Mouse (Mus musculus): ENCODE measurements at regions not wholly inside any gene's neighbourhood (a gene's known extent, or its start where the extent isn't known, plus 50 kb on each side); places are given as distances from the start of the nearest gene placed in this dataset.

DNA sequence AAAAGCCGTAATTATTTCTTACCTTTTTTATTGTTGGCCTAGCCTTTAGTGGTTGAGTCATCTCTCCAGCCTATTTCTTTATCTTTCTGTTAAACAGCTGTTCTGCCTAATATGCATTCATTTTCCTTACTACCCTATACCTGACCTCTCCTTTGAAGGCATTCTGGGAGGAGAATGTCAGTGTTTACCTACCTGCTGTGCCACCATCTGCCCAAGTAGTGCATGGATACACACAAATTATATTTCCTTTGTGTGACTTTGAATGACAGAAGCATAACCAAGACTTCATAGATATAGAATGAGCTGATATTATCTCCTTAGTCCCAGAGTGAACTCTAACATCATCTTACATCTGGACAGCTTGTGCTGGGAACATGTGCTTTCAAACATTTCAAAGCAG lies 293.5 kb upstream of the Tom1l1 start:
- H3K36me3 ChIP-seq (ENCODE audit: control insufficient read depth, insufficient read depth, low read length): no peaks in the 10 kb centered on the region
- H3K4me2 ChIP-seq (ENCODE audit: low read depth, low read length): no peak overlapping the region
- no peaks in the 10 kb centered on the region for H3K4me1 ChIP-seq (ENCODE audit: control insufficient read depth, insufficient read depth, low read length)
- no peak overlapping the region for H3K27ac ChIP-seq (ENCODE audit: low read depth, low read length)
- H3K4me3 ChIP-seq (ENCODE audit: low read depth, low read length): no peak overlapping the region
- WGBS: 86% methylated on average over 1 of the region's 1 CpGs
- no peaks in the 10 kb centered on the region for H3K27me3 ChIP-seq (ENCODE audit: control insufficient read depth, insufficient read depth, low read length)
- ATAC-seq (ENCODE audit: low read depth): no peak
- no peak overlapping the region for H3K9ac ChIP-seq (replicated peaks; ENCODE audit: low read depth, low read length)
- H3K9me3 ChIP-seq (ENCODE audit: control insufficient read depth, low read length): no peaks in the 10 kb centered on the region

DNA sequence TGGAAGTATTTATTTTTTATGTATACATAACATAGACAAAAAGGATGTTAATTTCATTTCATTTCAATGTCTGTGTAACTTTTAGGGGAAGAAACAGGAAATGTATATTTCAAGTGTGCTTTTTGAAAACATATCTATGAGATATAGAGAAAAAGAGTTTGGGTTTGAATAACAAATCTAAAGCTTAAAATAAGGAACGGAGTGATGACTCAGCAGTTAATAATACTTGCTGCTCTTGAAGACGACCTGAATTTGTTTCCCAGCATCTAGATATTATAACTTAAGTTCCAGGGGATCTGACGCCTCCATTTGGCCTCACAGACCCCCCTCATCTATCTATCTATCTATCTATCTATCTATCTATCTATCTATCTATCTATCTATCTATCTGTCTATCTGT lies 290.1 kb upstream of the Tom1l1 start:
- Histone ChIP-seq H3K27me3 (ENCODE audit: control insufficient read depth, insufficient read depth, low read length) (no peaks in the 10 kb centered on the region), H3K4me1 (ENCODE audit: control insufficient read depth, insufficient read depth, low read length) (no peaks in the 10 kb centered on the region), H3K36me3 (ENCODE audit: control insufficient read depth, insufficient read depth, low read length) (no peaks in the 10 kb centered on the region), H3K4me2 (ENCODE audit: low read depth, low read length) (no peak overlapping the region), H3K9ac (replicated peaks; ENCODE audit: low read depth, low read length) (no peak overlapping the region), H3K27ac (ENCODE audit: low read depth, low read length) (no peak overlapping the region), H3K4me3 (ENCODE audit: low read depth, low read length) (no peak overlapping the region), H3K9me3 (ENCODE audit: control insufficient read depth, low read length) (no peaks in the 10 kb centered on the region)
- no peak for ATAC-seq (ENCODE audit: low read depth)
- WGBS: 73% methylated on average over 3 of the region's 3 CpGs

DNA sequence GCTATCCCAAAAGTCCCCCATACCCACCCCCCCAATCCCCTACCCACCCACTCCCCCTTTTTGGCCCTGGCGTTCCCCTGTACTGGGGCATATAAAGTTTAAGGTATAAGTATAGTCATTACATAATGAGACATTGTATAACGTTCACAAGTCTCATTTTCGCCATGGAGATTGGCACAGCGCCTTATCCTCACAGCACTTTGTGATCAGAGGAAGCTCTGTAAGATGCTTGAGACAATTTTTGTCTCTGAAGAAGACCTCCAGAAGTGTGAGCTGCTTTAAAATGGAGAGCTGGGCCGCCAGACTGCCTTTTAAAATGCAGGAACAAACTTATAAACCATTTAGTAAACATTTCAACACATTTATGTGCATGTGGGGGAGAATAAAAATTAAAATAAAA lies 252.9 kb upstream of the Tom1l1 start:
- no peak for ATAC-seq (ENCODE audit: low read depth)
- Histone ChIP-seq H3K4me1 (ENCODE audit: control insufficient read depth, insufficient read depth, low read length) (no peaks in the 10 kb centered on the region), H3K27me3 (ENCODE audit: control insufficient read depth, insufficient read depth, low read length) (no peaks in the 10 kb centered on the region), H3K27ac (ENCODE audit: low read depth, low read length) (no peak overlapping the region), H3K9ac (replicated peaks; ENCODE audit: low read depth, low read length) (no peak overlapping the region), H3K9me3 (ENCODE audit: control insufficient read depth, low read length) (no peaks in the 10 kb centered on the region), H3K4me3 (ENCODE audit: low read depth, low read length) (no peak overlapping the region), H3K4me2 (ENCODE audit: low read depth, low read length) (no peak overlapping the region), H3K36me3 (ENCODE audit: control insufficient read depth, insufficient read depth, low read length) (no peaks in the 10 kb centered on the region)
- 83% methylated on average over 5 of the region's 5 CpGs for WGBS

DNA sequence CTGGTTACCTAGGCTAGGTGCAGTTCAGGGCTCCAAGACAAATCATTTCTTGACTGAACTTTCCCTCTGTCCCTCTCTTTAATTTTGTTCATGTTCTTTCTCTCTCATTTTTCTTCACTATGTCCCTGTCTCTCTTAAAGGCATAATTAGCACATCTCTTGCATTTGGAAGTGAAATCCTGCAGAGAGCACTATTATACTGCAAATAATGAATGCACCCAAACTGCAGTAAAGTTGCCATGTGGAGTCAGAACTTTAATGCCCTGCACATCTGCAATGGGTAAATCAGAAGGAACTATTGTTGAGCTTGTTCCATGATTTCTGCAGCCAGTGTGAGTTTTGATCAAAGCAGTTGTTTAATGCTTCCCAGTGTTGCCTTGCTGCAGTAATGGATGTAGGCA lies 237.6 kb upstream of the Tom1l1 start:
- no peak overlapping the region for H3K9ac ChIP-seq (replicated peaks; ENCODE audit: low read depth, low read length)
- no peak overlapping the region for H3K27ac ChIP-seq (ENCODE audit: low read depth, low read length)
- H3K4me1 ChIP-seq (ENCODE audit: control insufficient read depth, insufficient read depth, low read length): no peaks in the 10 kb centered on the region
- H3K4me2 ChIP-seq (ENCODE audit: low read depth, low read length): no peak overlapping the region
- no peak overlapping the region for H3K4me3 ChIP-seq (ENCODE audit: low read depth, low read length)
- ATAC-seq (ENCODE audit: low read depth): no peak
- H3K9me3 ChIP-seq (ENCODE audit: control insufficient read depth, low read length): no peaks in the 10 kb centered on the region
- H3K27me3 ChIP-seq (ENCODE audit: control insufficient read depth, insufficient read depth, low read length): no peaks in the 10 kb centered on the region
- no peaks in the 10 kb centered on the region for H3K36me3 ChIP-seq (ENCODE audit: control insufficient read depth, insufficient read depth, low read length)

DNA sequence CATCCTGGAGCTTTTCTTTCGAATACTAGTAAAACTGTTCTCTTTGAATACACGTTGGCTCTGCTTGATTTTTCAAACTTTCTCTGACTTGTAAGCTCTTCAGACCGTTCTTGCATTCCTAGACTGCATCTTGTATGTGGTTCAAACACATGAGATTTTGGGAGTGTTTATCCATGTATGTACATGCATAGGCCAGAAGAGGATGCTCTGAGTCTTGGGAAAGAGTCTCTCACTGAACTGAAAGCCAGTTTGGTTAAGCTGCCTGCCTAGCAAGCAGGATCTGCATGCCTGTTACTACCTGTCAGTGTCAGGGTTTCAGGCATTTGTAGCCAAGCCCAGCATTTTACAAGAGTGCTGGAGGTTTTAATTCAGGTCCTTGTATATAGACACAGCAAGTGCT lies 229.6 kb upstream of the Tom1l1 start:
- H3K36me3 ChIP-seq (ENCODE audit: control insufficient read depth, insufficient read depth, low read length): no peaks in the 10 kb centered on the region
- no peak for ATAC-seq (ENCODE audit: low read depth)
- H3K4me3 ChIP-seq (ENCODE audit: low read depth, low read length): no peak overlapping the region
- no peaks in the 10 kb centered on the region for H3K4me1 ChIP-seq (ENCODE audit: control insufficient read depth, insufficient read depth, low read length)
- H3K4me2 ChIP-seq (ENCODE audit: low read depth, low read length): no peak overlapping the region
- H3K9me3 ChIP-seq (ENCODE audit: control insufficient read depth, low read length): no peaks in the 10 kb centered on the region
- 65% methylated on average over 3 of the region's 3 CpGs for WGBS
- no peaks in the 10 kb centered on the region for H3K27me3 ChIP-seq (ENCODE audit: control insufficient read depth, insufficient read depth, low read length)
- no peak overlapping the region for H3K9ac ChIP-seq (replicated peaks; ENCODE audit: low read depth, low read length)
- H3K27ac ChIP-seq (ENCODE audit: low read depth, low read length): no peak overlapping the region

DNA sequence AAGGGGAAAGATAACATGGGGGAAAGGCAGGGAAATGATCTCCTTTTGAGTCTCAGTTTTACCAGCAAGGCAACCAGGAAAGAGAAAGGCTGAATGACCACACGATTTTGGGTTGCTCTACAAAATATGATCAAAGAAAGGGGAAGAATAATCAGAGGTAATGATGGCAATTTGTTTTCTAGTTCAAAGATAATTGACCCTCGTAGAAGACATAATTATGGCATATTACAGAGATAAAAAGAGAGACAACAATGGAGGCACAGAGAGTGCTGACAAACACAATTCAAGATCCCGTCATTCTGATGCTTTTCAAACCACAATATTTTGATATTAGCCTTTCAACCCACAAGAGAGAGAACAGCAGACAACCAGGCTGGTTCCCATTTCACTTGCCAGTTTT lies 206.1 kb upstream of the Tom1l1 start:
- no peak overlapping the region for H3K9ac ChIP-seq (replicated peaks; ENCODE audit: low read depth, low read length)
- 60% methylated on average over 3 of the region's 3 CpGs for WGBS
- H3K9me3 ChIP-seq (ENCODE audit: control insufficient read depth, low read length): no peaks in the 10 kb centered on the region
- no peak for ATAC-seq (ENCODE audit: low read depth)
- no peak overlapping the region for H3K27ac ChIP-seq (ENCODE audit: low read depth, low read length)
- no peak overlapping the region for H3K4me2 ChIP-seq (ENCODE audit: low read depth, low read length)
- H3K36me3 ChIP-seq (ENCODE audit: control insufficient read depth, insufficient read depth, low read length): no peaks in the 10 kb centered on the region
- H3K4me1 ChIP-seq (ENCODE audit: control insufficient read depth, insufficient read depth, low read length): no peaks in the 10 kb centered on the region
- H3K4me3 ChIP-seq (ENCODE audit: low read depth, low read length): no peak overlapping the region
- no peaks in the 10 kb centered on the region for H3K27me3 ChIP-seq (ENCODE audit: control insufficient read depth, insufficient read depth, low read length)

DNA sequence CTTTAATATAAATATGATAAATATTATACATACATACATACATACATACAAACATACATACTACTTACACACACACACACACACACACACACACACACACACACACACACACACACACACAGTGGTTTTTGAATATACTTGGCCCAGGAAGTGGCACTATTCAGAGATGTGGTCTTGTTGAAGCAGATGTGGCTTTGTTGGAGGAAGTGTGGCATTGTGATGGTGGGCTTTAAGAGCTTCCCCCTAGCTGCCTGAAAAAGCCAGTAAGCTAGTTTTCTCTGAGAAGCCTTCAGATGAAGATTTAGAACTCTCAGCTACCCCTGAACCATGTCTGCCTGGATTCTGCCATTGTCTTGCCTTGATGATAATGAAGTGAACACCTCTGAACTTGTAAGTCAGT lies 185.0 kb upstream of the Tom1l1 start:
- H3K36me3 ChIP-seq (ENCODE audit: control insufficient read depth, insufficient read depth, low read length): no peaks in the 10 kb centered on the region
- H3K4me3 ChIP-seq (ENCODE audit: low read depth, low read length): no peak overlapping the region
- H3K27me3 ChIP-seq (ENCODE audit: control insufficient read depth, insufficient read depth, low read length): no peaks in the 10 kb centered on the region
- H3K9ac ChIP-seq (replicated peaks; ENCODE audit: low read depth, low read length): no peak overlapping the region
- no peak for ATAC-seq (ENCODE audit: low read depth)
- H3K4me1 ChIP-seq (ENCODE audit: control insufficient read depth, insufficient read depth, low read length): no peaks in the 10 kb centered on the region
- H3K9me3 ChIP-seq (ENCODE audit: control insufficient read depth, low read length): no peaks in the 10 kb centered on the region
- no peak overlapping the region for H3K4me2 ChIP-seq (ENCODE audit: low read depth, low read length)
- H3K27ac ChIP-seq (ENCODE audit: low read depth, low read length): no peak overlapping the region

DNA sequence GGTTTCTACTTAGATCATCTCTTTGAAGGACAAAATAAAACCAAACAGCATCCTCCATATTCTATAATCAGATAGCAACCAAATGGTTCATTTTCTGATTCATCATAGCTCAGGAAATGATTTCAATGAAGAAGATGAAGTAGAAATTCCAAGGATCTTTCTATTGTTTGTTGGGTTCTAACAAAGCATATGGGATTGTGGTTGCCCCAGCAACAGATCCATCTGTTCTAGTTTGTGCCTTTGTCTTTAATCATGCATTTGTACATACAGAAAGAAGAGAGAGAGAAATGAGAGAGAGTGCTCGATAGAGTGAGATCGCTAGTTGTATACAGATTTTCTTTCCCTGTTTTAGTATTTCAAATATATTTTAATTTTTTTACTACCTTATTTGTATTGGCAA lies 183.5 kb upstream of the Tom1l1 start:
- Histone ChIP-seq H3K36me3 (ENCODE audit: control insufficient read depth, insufficient read depth, low read length) (no peaks in the 10 kb centered on the region), H3K4me2 (ENCODE audit: low read depth, low read length) (no peak overlapping the region), H3K27me3 (ENCODE audit: control insufficient read depth, insufficient read depth, low read length) (no peaks in the 10 kb centered on the region), H3K9ac (replicated peaks; ENCODE audit: low read depth, low read length) (no peak overlapping the region), H3K4me3 (ENCODE audit: low read depth, low read length) (no peak overlapping the region), H3K9me3 (ENCODE audit: control insufficient read depth, low read length) (no peaks in the 10 kb centered on the region), H3K27ac (ENCODE audit: low read depth, low read length) (no peak overlapping the region), H3K4me1 (ENCODE audit: control insufficient read depth, insufficient read depth, low read length) (no peaks in the 10 kb centered on the region)
- no peak for ATAC-seq (ENCODE audit: low read depth)
- WGBS: 78% methylated on average over 2 of the region's 2 CpGs

DNA sequence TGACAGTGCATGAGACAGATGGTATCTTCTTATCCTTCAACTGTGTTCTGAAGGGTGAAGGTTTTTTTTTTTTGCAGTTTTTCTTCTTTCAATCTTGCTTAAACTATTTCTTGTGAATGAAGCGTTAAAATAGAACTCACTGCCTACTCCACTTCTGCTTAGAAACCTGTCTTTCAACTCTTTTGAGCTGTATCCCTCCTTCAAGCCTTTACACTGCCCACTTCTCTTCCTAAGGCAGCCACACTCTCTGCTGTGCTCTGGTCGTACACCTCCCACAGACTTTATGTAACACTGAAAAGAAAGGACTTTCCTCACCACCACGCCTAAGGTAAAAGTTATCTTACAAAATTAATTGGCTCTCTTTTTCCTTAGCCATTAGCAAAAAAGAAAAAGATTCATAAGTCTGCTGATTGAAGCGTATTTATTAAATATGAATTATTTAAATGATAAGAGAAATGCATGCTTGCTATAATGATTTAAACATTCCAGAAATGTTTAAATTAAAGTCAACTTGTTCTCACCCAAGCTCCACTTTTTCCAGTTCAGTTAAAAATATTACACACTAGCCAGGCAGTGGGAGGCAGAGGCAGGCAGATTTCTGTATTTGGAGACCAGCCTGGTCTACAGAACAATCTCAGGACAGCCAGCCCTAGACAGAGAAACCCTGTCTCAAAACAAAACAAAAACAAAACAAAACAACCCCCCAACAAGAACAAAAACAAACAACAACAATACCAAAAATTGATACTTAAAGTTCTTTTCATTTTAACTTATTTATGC lies 176.0 kb upstream of the Tom1l1 start:
- Histone ChIP-seq H3K27me3 (ENCODE audit: control insufficient read depth, insufficient read depth, low read length) (no peaks in the 10 kb centered on the region), H3K4me2 (ENCODE audit: low read depth, low read length) (no peak overlapping the region), H3K4me1 (ENCODE audit: control insufficient read depth, insufficient read depth, low read length) (no peaks in the 10 kb centered on the region), H3K36me3 (ENCODE audit: control insufficient read depth, insufficient read depth, low read length) (no peaks in the 10 kb centered on the region), H3K9me3 (ENCODE audit: control insufficient read depth, low read length) (no peaks in the 10 kb centered on the region), H3K9ac (replicated peaks; ENCODE audit: low read depth, low read length) (no peak overlapping the region), H3K4me3 (ENCODE audit: low read depth, low read length) (no peak overlapping the region), H3K27ac (ENCODE audit: low read depth, low read length) (no peak overlapping the region)
- no peak for ATAC-seq (ENCODE audit: low read depth)
- 89% methylated on average over 4 of the region's 4 CpGs for WGBS

Data from neural tube, embryonic 14.5 days (tissue).